Mouse (Mus musculus) embryonic facial prominence, embryonic 12.5 days (tissue): ENCODE data around the gene Olfr800. TPM values are rescaled to one million over a fixed set of nuclear protein-coding genes. Genes with fewer than 3 reads are reported as not detected.

ENCODE experiments used
- polyA plus RNA-seq: library from polyadenylated mRNA; unstranded; fragments of >200 nt; fragmentation: Nextera tagmentation; extraction: Ambion mirVana; gene quantifications from 2 replicates; pipeline ENCODE4 v1.2.1, GENCODE M21; 2016

Olfr800 gene
- polyA plus RNA-seq, 1 experiment from 2014 or later, result not detected

Other genes with a start within 250 kb of the Olfr800 start
- gene Olfr786, start 230.4 kb upstream of the Olfr800 start, polyA plus RNA-seq, result not detected in 2 replicates
- not detected in 2 replicates for gene Olfr787, start 195.8 kb upstream of the Olfr800 start, polyA plus RNA-seq
- gene Olfr788, start 186.7 kb upstream of the Olfr800 start, polyA plus RNA-seq, result not detected in 2 replicates
- gene Olfr789, start 172.9 kb upstream of the Olfr800 start, polyA plus RNA-seq, result not detected in 2 replicates
- gene Olfr790, start 159.2 kb upstream of the Olfr800 start, polyA plus RNA-seq, result not detected in 2 replicates
- gene Olfr791, start 135.9 kb upstream of the Olfr800 start, polyA plus RNA-seq, result not detected in 2 replicates
- not detected in 2 replicates for gene Olfr792, start 118.5 kb upstream of the Olfr800 start, polyA plus RNA-seq
- not detected in 2 replicates for gene Olfr794, start 90.0 kb upstream of the Olfr800 start, polyA plus RNA-seq
- not detected in 2 replicates for gene Olfr796, start 45.1 kb upstream of the Olfr800 start, polyA plus RNA-seq
- not detected in 2 replicates for gene Olfr798, start 29.8 kb upstream of the Olfr800 start, polyA plus RNA-seq
- gene Olfr799, start 20.2 kb upstream of the Olfr800 start, polyA plus RNA-seq, result not detected in 2 replicates
- gene Olfr801, start 16.2 kb downstream of the Olfr800 start, polyA plus RNA-seq, result not detected in 2 replicates
- not detected in 2 replicates for gene Olfr802, start 30.5 kb downstream of the Olfr800 start, polyA plus RNA-seq
- gene Olfr803, start 36.6 kb downstream of the Olfr800 start, polyA plus RNA-seq, result not detected in 2 replicates
- gene Olfr804, start 45.5 kb downstream of the Olfr800 start, polyA plus RNA-seq, result not detected in 2 replicates
- not detected in 2 replicates for gene Olfr805, start 71.7 kb downstream of the Olfr800 start, polyA plus RNA-seq
- gene Olfr806, start 84.2 kb downstream of the Olfr800 start, polyA plus RNA-seq, result not detected in 2 replicates
- not detected in 2 replicates for gene Olfr807, start 100.1 kb downstream of the Olfr800 start, polyA plus RNA-seq
- not detected in 2 replicates for gene Olfr808, start 107.8 kb downstream of the Olfr800 start, polyA plus RNA-seq
- not detected in 2 replicates for gene Olfr809, start 116.9 kb downstream of the Olfr800 start, polyA plus RNA-seq
- gene Olfr810, start 137.2 kb downstream of the Olfr800 start, polyA plus RNA-seq, result not detected in 2 replicates
- not detected in 2 replicates for gene Olfr811, start 146.7 kb downstream of the Olfr800 start, polyA plus RNA-seq
- gene Olfr812, start 188.4 kb downstream of the Olfr800 start, polyA plus RNA-seq, result not detected in 2 replicates
- 0.18 TPM in 1 of 2 replicates, not detected in the other for gene Olfr813, start 197.7 kb downstream of the Olfr800 start, polyA plus RNA-seq
- gene Olfr814, start 222.2 kb downstream of the Olfr800 start, polyA plus RNA-seq, result not detected in 2 replicates
- not detected in 2 replicates for gene Olfr815, start 248.2 kb downstream of the Olfr800 start, polyA plus RNA-seq